Mouse (Mus musculus) neural tube, embryonic 15.5 days (tissue): Measurements from ENCODE around the gene Arhgef2. TPM values are rescaled to one million over a fixed set of nuclear protein-coding genes. Genes with fewer than 3 reads are reported as not detected.

Source experiments
- ATAC-seq: fragments of 200-750 bp; cut with Nextera tagmentation; 2 replicates; pipeline ENCODE4 v1.8.0; 2017; ENCODE audit warnings: mild to moderate bottlenecking, moderate TSS enrichment, moderate library complexity; ENCODE audit not compliant: low FRiP score
- H3K27ac ChIP-seq: fragments of 300-500 bp; sonication (generic); replicated peaks from 2 replicates; pipeline ENCODE4 v1.5.1; 2015; ENCODE audit warnings: mild to moderate bottlenecking, inconsistent platforms
- H3K27me3 ChIP-seq: fragments of 300-500 bp; sonication (generic); replicated peaks from 2 replicates; pipeline ENCODE4 v1.6.1; 2015; ENCODE audit warnings: inconsistent platforms
- H3K36me3 ChIP-seq: fragments of 300-500 bp; sonication (generic); 2 replicates; pipeline ENCODE4 v1.6.1; 2015; ENCODE audit warnings: inconsistent platforms
- H3K4me1 ChIP-seq: fragments of 300-500 bp; sonication (generic); 2 replicates; pipeline ENCODE4 v1.6.1; 2015; ENCODE audit warnings: inconsistent platforms
- H3K4me2 ChIP-seq: fragments of 300-500 bp; sonication (generic); 2 replicates; pipeline ENCODE4 v1.6.1; 2015; ENCODE audit warnings: inconsistent platforms, mild to moderate bottlenecking, moderate library complexity
- H3K4me3 ChIP-seq: fragments of 300-500 bp; sonication (generic); replicated peaks from 2 replicates; pipeline ENCODE4 v1.5.1; 2015; ENCODE audit warnings: mild to moderate bottlenecking, inconsistent platforms
- H3K9ac ChIP-seq: fragments of 300-500 bp; sonication (generic); replicated peaks from 2 replicates; pipeline ENCODE4 v1.6.1; 2015; ENCODE audit warnings: mild to moderate bottlenecking, inconsistent platforms
- H3K9me3 ChIP-seq: fragments of 300-500 bp; sonication (generic); replicated peaks from 2 replicates; pipeline ENCODE4 v1.6.1; 2016; ENCODE audit warnings: inconsistent platforms
- WGBS: fragments of 180-500 bp; shearing (Covaris S2); methylation state at CpG from one replicate; pipeline ENCODE4 v1.1.7; 2015; ENCODE audit warnings: mixed read lengths; 5-methylcytosine and 5-hydroxymethylcytosine counted together
- polyA plus RNA-seq: library from polyadenylated mRNA; unstranded; fragments of >200 nt; fragmentation: Nextera tagmentation; extraction: Ambion mirVana; gene quantifications from 2 replicates; pipeline ENCODE4 v1.2.1, GENCODE M21; 2015

Arhgef2 gene
- polyA plus RNA-seq, 1 experiment from 2014 or later = 104 TPM

DNA sequence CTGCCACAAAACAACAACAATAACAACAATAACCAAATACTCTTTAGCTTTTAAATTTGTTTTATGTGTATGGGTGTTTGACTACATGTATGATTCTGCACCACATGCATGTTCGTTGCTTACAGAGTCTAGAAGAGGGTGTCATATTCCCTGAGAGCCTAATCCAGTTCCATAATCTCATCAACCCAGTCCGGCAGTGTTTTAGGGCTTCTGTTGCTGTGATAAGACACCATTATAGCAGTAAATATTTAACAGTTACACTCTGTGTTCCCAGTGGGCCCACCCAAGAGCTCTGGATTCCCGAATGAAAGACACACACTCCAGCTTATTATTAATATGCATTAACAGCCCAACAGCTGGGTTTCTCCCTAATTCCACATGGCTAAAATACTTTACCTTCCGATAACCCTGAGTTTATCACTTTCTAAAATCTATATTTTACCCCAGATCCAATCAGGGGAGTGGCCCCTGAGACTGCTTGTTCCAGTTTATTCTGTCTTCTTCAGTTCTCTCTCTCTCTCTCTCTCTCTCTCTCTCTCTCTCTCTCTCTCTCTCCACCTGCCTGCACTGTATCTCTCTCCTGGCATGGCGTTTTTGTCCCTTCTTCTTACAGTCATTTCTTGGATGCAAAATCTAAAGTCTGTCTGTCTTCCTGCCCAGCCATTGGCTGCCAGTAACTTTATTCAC, 52.8 kb downstream of the Arhgef2 start:
- Histone ChIP-seq H3K4me1 (no peaks in the 10 kb centered on the region), H3K27me3 (no peaks in the 10 kb centered on the region), H3K4me3 (no peak overlapping the region), H3K36me3 (no peaks in the 10 kb centered on the region), H3K27ac (no peak overlapping the region), H3K4me2 (no peak overlapping the region), H3K9me3 (no peaks in the 10 kb centered on the region), H3K9ac (no peak overlapping the region)
- no peak for ATAC-seq
- WGBS = 71% methylated on average over 5 of the region's 5 CpGs

GRCm38 (mm10) chr3:88659798-88660197, 54.0 kb downstream of the Arhgef2 start:
- Histone ChIP-seq H3K27ac (no peak overlapping the region), H3K4me2 (no peak overlapping the region), H3K4me1 (no peaks in the 10 kb centered on the region), H3K36me3 (no peaks in the 10 kb centered on the region), H3K9me3 (no peaks in the 10 kb centered on the region), H3K4me3 (no peak overlapping the region), H3K27me3 (no peaks in the 10 kb centered on the region), H3K9ac (no peak overlapping the region)
- 57% methylated on average over 6 of the region's 6 CpGs for WGBS
- ATAC-seq = no peak

- Histone ChIP-seq H3K27me3 (no peaks in the 10 kb centered on the region), H3K27ac (no peak overlapping the region), H3K36me3 (no peaks in the 10 kb centered on the region), H3K9ac (no peak overlapping the region), H3K4me1 (no peaks in the 10 kb centered on the region), H3K9me3 (no peaks in the 10 kb centered on the region), H3K4me2 (no peak overlapping the region), H3K4me3 (no peak overlapping the region)
- no peak for ATAC-seq
- WGBS = 84% methylated on average over 4 of the region's 4 CpGs
These were observed 58.3 kb downstream of the Arhgef2 start for GRCm38 (mm10) chr3:88664095-88664494.

DNA sequence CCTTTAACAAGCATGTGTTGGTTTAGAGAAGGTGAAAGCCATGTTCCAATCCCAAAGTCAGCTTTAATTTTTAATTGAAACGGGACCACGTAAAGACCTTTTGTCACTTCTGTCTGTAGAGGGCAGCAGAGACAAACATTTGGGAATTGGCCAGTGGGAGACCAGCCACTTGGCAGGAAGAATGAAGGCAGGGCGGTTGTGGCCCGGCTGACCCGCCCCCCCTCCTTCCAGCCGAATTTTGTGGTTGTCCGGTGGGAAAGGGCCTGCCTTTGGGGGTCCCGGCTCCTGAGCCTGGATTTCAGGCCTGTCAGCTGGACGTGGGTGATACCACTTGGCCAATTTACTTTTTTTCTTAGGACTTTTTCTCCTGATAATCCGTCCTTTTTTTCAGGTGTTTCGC, 71.6 kb downstream of the Arhgef2 start:
- WGBS = 11% methylated on average over 11 of the region's 11 CpGs
- H3K9ac ChIP-seq = peak overlapping the region; percentile 47
- H3K4me2 ChIP-seq = peak overlapping the region; percentile 70
- peaks cover 4% of the 10 kb centered on the region for H3K4me1 ChIP-seq
- no peaks in the 10 kb centered on the region for H3K27me3 ChIP-seq
- no peak overlapping the region for H3K27ac ChIP-seq
- peak; percentile 50; the same call in 1 of the 2 replicates for ATAC-seq
- H3K4me3 ChIP-seq = peak overlapping the region; percentile 33
- H3K9me3 ChIP-seq = no peaks in the 10 kb centered on the region
- H3K36me3 ChIP-seq = no peaks in the 10 kb centered on the region

DNA sequence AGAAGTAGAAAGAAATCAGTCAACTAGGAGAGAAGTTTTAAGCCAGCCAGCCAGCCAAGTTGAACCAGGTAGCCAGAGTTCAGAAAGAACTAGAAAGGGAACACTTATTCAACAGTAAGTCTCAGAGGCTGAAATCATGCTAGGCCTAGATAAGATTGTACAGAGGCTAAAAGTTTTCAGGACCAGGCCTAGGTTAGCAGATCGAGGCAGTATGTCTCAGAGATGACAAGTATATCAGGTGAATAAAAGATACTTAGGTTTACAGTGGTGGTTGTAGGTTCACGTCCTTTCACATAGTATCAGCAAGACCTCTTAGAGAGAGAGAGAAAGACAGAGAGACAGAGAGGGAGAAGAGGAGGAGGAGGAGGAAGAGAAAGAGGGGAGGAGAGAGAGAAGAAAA, 78.0 kb downstream of the Arhgef2 start:
- Histone ChIP-seq H3K4me1 (peaks cover 19% of the 10 kb centered on the region), H3K4me3 (no peak overlapping the region), H3K4me2 (no peak overlapping the region), H3K27me3 (no peaks in the 10 kb centered on the region), H3K36me3 (peaks cover 10% of the 10 kb centered on the region; the same call in 1 of the 2 replicates), H3K9ac (no peak overlapping the region), H3K27ac (no peak overlapping the region), H3K9me3 (no peaks in the 10 kb centered on the region)
- 96% methylated on average over 2 of the region's 2 CpGs for WGBS
- ATAC-seq = no peak

DNA sequence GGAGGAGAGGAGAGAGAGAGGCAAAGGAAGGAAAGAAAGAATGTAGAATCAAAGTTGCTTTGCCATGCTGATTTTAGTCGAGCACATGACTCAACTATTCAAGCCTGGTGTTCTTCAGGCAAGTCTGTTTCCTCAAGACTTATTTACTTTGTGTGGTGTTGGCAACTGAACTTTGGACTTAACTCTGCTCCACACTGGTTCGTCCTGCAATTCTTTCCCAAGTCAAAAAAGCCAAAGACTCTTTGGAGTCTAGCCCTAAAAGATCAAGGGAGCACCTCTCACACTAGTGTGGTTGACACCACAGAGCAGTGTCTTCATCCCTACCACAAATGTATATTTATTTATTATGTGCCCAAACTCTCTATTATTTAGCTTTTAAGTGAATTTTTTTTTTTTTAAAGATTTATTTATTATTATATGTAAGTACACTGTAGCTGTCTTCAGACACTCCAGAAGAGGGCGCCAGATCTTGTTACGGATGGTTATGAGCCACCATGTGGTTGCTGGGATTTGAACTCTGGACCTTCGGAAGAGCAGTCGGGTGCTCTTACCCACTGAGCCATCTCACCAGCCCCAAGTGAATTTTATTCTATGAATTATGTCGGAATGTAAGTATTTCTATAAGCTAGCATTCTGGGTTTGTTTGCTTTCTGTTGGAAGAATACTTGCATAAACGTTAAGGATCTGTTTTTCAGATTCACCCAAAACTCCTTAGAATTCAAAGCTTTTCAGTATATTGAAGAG, 78.6 kb downstream of the Arhgef2 start:
- H3K4me2 ChIP-seq = peak overlapping the region; percentile 67
- no peaks in the 10 kb centered on the region for H3K9me3 ChIP-seq
- peaks cover 19% of the 10 kb centered on the region for H3K4me1 ChIP-seq
- WGBS = 66% methylated on average over 8 of the region's 8 CpGs
- peak overlapping the region; percentile 86 for H3K27ac ChIP-seq
- no peaks in the 10 kb centered on the region for H3K27me3 ChIP-seq
- no peak overlapping the region for H3K9ac ChIP-seq
- peak overlapping the region; percentile 63 for H3K4me3 ChIP-seq
- ATAC-seq = no peak
- H3K36me3 ChIP-seq = peaks cover 14% of the 10 kb centered on the region

DNA sequence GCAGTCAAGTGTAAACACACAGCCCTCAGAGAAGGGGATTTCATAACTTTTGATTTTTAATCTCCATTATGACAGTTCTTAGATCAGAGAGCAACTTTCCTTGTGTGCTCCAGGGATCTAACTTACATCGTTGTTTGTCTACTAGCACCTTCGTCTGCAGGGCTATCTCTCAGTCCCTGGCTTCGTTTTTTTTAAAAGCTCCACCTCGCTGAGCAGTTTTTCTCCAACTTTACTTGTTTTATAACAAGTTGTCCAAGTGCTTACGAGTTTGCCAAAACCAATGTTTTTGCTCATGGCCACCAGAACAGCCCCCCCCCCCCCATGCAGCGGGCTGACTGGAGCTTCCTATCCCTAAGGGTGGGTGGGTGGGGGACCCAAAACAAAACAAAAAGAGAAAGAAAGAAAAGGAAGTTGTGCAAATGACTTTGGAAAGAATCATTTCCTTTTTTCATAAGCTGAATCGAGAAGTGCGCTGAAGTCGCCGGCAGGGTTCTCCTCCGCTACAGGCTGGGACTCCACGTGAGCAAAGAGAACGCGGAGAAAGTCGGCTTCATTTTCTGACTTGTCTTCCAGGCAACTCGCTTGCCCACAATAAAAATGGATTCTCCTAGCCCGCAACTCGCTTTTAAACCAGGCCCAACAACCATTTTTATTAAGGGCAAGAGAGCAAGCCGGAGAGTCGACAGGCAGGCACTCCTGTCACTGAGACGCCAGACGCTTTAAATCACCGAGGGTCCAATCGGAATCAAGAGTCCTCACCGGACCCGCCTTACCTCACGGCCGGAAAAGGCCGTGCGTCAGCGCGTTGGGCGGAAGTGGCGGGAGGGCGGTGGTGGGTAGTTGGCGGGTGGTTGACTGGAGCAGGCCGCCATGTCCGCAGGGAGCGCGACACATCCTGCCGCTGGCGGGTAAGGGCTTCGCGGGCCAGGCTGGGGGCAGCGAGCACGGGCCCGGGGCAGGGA, 79.5 kb downstream of the Arhgef2 start, which contains the start of gene Khdc4:
Gene Khdc4, plus strand, starts transcription at position 824 of the 962 bp plus-strand sequence.
- H3K9ac ChIP-seq = peak within 1 kb of the TSS; percentile 94
- H3K4me1 ChIP-seq = peaks cover 19% of the 10 kb centered on the region
- H3K27me3 ChIP-seq = no peaks in the 10 kb centered on the region
- H3K36me3 ChIP-seq = peaks cover 23% of the 10 kb centered on the region
- H3K27ac ChIP-seq = peak within 1 kb of the TSS; percentile 98
- H3K9me3 ChIP-seq = no peaks in the 10 kb centered on the region
- WGBS = under 1% methylated on average over 47 of the region's 47 CpGs
- ATAC-seq = peak; percentile 100
- peak within 1 kb of the TSS; percentile 63 for H3K4me3 ChIP-seq
- H3K4me2 ChIP-seq = peak within 1 kb of the TSS; percentile 67

DNA sequence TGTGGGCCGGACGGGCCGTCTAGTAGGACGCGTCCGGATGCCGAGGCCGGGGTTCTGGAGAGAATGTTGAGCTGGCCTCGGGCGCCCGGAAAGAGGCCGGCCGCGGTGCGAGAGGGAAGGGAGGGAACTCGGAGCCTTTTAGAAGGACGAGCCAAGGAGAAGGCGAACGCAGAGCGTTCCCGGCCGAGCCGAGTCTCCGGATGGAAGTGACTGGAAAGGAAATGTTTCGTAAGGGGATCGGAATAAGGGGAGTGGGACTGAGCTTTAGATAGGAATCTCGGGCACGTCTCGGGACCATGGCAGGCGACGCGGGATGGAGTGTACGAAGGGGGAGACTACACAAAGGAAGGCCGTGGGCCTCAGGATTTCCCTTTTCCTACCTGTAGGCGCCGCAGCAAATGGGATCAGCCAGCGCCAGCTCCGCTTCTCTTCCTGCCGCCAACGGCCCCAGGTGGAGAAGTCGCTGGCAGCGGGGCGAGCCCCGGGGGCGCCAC, 80.2 kb downstream of the Arhgef2 start:
- Histone ChIP-seq H3K36me3 (peaks cover 30% of the 10 kb centered on the region), H3K27ac (peak overlapping the region; percentile 98), H3K4me3 (peak overlapping the region; percentile 63), H3K9ac (peak overlapping the region; percentile 94), H3K27me3 (no peaks in the 10 kb centered on the region), H3K4me1 (peaks cover 19% of the 10 kb centered on the region), H3K9me3 (no peaks in the 10 kb centered on the region), H3K4me2 (peak overlapping the region; percentile 67)
- under 1% methylated on average over 44 of the region's 45 CpGs for WGBS
- peak; percentile 82 for ATAC-seq

DNA sequence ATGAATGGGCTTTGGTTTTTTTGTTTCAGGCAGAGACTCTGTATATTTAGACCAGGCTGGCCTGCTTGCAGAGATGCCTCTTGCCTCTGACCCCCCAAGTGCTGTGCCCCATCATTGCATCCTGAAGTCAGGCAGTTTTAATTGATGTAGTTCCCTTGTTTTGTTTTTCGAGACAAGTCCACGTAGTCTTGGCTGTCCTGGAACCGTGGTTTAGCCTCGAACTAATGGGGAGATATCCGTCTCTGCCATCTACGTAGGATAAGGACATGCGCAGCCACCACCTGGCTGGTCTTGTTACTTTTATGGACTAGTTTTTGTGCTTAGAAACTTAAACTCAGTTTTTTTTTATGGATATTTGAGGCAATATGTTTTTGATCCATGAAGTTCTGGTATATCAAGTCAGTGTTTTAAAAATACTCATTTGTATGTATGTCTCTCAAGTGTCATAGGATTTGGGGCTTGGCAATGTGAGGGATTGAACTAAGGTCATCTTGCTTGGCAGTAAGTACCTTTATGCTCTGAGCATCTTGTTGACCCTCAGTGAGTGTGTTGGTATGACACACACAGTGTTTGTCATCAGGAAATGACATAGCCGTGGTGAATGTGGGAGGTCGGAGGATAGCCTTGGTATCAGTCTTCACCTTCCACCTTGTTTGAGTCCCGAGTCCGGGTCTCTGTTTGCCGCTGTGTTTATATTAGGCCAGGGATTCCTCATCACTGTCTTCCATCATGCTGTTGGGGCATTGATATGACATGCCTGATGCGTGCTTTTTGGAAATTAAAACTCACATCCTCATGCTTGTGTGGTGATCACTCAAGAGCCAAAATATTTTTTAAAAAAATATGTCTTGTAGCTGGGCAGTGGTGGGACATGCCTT, 81.2 kb downstream of the Arhgef2 start:
- Histone ChIP-seq H3K9ac (peak overlapping the region; percentile 94), H3K4me3 (peak overlapping the region; percentile 63), H3K4me1 (peaks cover 19% of the 10 kb centered on the region), H3K36me3 (peaks cover 36% of the 10 kb centered on the region), H3K27me3 (no peaks in the 10 kb centered on the region), H3K27ac (peak overlapping the region; percentile 98; the same call in 1 of the 2 replicates), H3K9me3 (no peaks in the 10 kb centered on the region), H3K4me2 (peak overlapping the region; percentile 67)
- 50% methylated on average over 13 of the region's 13 CpGs for WGBS
- ATAC-seq = no peak

- WGBS = 89% methylated on average over 5 of the region's 5 CpGs
- Histone ChIP-seq H3K36me3 (peaks cover 53% of the 10 kb centered on the region), H3K9me3 (no peaks in the 10 kb centered on the region), H3K27ac (no peak overlapping the region), H3K4me3 (no peak overlapping the region), H3K4me1 (peaks cover 19% of the 10 kb centered on the region), H3K27me3 (no peaks in the 10 kb centered on the region), H3K9ac (no peak overlapping the region), H3K4me2 (no peak overlapping the region)
- ATAC-seq = no peak
These were observed 83.3 kb downstream of the Arhgef2 start for GRCm38 (mm10) chr3:88689079-88689478.
